Mouse (Mus musculus) erythroid progenitor cell, adult 5-6 weeks (primary cell): Measurements from ENCODE around the gene Etv6. TPM values are rescaled to one million over a fixed set of nuclear protein-coding genes. Genes with fewer than 3 reads are reported as not detected.

Source experiments
- ATAC-seq: replicated peaks from 2 replicates; pipeline ENCODE4 v1.8.0; 2016; ENCODE audit warnings: moderate number of reproducible peaks, mild to moderate bottlenecking, moderate TSS enrichment, inconsistent platforms; ENCODE audit not compliant: poor library complexity, low FRiP score, severe bottlenecking
- total RNA-seq, 2 experiments: library from RNA; stranded (forward) in 1 of 2; stranded (reverse) in 1 of 2; fragments of 150-400 nt in 1 of 2; fragments of 186-747, 209-891 nt in 1 of 2; gene quantifications; 2 replicates each; pipeline versions ENCODE4 v1.2.3 to v1.2.4; 2015 to 2017; ENCODE audit warnings: low replicate concordance in 2 of 2

Gene Etv6
- total RNA-seq, 2 experiments from 2014 or later = 4.5 to 19.3 TPM

DNA sequence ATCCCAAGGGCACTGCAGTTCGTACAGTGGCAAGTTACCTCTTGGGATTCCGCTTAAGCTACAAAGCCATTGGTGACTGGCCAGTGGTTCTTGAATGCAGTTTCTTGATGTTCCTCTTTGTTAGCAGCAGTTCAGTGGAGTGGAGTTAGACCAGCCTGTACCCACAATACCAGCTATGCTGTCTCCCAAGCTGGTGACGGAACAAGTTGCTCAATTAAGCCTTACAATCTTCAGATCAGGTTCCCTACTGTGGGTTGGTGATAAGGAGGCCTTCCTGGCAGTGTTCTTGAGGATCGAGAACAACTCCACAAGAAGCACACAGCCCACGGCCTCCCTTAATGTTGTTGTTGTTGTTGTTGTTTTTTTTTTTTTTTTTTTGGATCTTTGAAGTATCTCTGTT, 95.3 kb downstream of the Etv6 start:
- ATAC-seq = no peak

DNA sequence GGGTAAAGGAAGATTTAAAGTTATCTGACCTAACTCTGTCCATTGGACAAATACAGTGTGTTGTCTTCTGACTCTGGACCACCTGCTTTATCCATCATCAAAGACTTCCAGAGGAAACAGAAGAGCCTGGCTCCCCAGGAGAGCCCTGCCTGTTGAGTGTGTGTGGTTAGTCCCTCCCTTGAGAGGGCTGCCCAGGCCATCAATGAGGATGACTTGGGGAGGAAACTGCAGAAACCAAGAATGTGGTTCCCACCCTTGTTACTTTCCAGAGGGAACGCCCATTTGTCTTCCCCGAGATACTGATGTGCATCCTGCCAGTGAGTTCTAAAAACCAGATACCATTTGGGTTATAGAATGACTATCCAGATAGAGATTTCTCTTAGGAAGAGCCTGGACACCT, 96.1 kb downstream of the Etv6 start:
- ATAC-seq = no peak

DNA sequence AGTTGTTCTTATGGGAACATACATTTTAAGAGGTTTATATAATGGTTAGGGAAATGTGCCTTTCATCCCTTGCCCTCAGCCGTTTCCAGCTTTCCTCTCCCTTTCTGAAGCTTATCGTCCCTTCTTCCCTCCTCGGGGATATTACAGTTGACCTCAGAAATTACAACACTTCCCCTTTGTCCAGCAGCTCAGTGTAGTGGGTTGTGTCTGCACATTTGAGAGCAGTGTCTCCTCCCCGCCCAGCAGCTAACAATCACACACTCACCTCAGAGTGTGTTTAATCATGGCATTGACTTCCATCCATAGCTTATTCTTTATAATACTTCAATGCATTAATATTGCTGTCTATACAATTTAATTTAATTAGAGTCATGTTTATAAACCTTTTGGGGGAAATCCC, 98.3 kb downstream of the Etv6 start:
- ATAC-seq = no peak

DNA sequence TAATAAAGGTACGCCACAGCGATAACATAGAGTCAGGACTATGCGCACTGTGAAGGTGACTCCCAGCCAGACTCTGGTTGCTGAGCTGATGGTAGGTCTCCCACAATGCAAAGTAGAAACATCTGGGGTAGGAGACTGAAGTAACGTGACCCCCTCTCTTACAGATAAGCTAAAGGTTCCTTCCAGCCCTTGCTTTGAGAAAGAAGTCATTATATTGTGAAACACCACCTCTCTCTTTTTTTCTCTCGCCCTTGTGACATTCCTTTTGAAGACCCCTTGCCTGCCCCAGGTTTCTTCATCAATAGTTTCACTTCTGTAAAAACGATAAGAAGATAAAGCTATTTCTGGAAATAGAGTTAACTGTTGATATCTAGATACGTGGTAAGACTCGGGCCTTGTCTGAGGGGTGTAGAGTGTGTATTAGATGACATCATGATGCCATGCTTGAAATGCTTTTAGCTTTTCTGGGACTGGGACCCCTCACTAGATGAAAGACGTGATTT, 99.4 kb downstream of the Etv6 start:
- no peak for ATAC-seq

DNA sequence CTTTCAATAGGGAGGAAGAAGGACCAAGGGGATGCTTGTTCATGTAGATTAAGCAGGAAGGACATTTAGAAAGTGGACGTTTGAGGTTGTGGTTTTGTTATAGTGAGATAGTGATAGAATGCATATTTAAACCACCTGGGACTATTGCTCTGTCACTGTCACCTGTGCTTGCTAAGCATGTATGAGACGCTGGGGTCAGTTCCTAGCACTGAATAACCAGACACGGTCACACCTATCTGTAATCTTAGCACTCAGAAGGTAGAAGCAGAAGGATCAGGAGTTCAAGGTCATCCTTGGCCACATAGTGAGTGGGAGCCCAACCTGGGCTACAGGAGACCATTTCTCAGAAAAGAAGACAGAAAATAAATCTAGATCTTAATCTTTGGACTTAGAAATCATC, 100.8 kb downstream of the Etv6 start:
- no peak for ATAC-seq

DNA sequence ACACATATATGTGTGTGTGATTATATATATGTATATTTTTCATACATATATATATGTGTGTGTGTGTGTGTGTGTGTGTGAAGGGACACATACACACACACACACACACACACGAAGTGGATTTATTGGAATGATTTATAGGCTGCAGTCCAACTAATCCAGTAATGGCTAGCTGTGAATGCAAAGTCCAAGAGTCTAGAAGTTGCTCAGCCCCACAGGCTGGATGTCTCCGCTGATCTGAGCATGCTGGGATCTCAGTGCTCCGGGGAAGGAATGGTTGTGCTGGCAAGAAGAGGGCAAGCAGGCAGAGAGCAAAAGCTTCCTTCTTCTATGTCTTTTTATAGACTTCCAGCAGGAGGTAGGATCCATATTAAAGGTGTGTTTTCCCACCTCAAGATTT, 103.9 kb downstream of the Etv6 start:
- no peak for ATAC-seq

DNA sequence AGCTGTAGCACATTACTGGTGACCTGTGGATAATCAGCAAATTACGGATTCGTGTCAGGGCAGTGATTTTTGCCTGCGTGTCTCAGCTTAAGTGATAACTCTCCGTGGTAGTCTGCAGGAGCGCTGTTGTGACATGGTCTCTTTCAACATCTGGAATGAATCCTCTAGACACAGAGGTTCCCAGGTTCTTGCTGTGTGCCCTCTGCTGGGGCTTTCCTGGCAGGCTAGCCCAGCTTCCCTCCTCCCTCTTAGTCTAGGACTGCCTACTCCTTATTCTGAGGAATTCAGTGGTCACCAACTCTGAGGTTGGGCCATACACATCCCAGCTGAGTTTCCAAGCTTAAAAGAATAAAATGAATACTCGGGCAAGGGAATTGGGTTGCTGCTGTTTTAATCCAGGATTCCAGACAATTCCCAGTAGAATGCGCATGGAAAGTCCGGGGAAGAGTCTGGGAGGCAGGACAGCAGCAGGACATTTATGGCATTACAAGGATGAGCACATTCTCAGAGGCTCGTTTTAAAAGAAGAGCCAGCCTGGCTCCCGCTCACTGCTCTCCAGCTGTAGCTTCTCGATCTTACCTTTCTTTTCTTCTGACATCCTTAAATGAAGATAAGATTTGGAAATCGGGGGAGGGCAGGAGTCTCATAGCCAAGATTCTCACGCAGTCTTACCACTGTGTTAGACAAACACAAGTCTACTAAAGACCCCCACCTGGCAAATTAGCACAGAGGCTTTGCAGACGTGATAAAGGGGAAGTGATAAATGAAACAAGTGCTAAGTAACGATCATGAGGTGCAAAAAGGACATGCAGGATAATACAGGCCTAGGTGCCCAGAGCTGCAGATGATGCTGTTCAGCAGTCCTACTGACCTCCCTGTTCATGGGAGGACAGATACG, 105.5 kb downstream of the Etv6 start:
- no peak for ATAC-seq

DNA sequence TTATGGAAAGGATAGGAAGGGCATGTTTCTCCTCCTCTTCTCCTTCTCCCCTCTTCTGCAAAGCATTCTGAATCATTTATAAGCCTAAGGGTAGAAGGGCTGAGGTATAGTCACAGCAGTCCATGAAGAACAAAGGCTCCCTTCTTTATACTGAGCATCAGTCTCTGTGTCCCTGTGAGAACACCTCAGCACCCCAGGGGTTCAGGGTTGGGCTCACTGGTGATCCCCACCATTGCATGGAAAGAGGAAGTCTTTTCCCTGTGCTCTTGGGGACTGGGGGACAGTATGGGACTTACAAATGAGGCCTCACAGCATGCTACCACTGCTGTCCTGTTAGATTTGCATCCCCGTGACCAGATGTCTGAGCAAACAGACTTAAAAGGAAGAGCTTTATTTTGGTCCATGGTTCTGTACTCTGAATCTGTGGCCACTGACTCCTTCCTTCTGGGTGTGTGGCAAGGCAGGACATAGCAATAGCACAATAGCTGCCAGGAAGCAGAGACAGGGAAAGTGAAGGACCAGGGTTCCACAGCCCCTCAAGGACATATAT, 106.2 kb downstream of the Etv6 start:
- no peak for ATAC-seq

DNA sequence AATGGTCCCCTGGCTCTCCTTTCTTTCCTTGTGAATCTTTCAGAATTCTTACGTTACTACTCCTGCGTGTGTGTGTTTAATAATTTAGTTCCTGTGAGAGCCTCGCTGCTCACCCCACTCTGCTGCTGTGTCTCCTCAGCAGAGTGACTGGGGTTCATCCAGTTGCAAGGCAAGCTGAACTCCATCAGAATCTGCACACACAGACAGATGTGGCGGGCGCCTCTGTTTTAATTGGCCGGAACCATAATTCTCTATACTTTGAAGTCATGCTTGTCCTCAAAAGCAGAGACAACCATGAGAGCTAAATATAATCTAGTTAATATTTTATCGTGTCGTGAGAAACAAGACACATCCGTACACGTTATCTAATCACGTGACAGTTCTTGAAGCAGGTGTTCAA, 107.2 kb downstream of the Etv6 start:
- ATAC-seq = no peak

DNA sequence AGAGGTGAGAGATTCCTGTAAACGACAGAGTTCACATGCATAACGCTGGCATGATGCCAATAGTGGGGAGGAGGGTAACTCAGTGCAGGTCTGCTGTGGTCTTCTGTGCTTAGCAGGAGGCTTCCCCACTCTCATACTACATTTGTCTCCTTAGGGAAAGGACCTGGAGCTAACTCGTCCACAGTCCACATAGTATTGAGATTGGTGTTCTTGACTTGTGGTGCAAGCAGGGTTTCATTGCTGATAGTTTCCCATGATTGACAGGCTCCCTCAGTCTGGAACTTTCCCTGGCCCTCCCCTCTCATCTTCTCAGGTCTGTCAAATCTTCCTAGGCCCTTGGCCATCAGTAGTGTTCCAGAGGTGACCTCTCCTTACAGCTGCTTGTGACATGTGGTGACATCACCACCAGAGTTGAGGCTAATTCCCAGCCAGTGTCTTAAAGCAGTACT, 108.2 kb downstream of the Etv6 start:
- ATAC-seq = no peak

DNA sequence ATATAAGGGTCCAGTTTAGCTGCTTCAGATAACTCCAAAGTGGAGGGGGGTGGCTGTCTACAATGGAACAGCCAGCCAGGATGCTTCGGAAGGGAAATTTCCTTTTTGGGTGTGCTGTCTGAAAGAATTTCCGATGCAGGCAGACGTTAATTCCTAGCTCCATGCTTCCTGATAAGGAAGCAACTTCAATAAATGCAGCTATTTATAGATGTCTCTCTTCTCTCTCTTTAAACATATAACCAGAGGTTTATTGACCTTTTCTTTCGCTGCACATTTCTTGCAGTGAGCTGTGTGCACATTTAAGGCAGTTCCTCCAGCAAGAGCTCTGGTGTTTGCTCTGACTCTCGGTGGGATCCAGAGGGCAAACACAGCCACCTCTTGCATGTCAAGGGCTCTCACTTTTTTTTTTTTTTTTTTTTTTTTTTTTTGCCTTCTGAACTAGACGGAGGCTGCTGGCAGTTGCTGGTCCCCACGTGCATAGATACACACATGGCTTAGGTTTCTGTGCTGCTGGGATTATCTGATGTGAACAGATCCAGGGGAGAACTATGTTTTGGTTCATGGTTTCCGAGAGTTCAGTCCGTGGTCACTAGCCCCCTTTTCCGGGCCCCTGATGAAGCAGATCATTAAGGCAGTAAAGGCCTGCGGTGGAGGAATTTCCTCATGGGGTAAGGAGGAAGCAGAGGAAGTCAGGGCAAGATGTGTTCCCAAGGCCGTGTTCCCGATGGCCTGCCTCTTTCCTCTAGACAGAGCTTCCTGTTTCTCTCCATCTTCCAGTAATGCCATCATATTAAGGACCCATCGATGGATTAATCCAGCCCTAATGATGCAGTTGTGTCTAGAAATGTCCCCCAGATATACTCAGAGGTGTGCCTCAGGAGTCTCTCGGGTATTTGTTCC, 109.0 kb downstream of the Etv6 start:
- ATAC-seq = no peak

DNA sequence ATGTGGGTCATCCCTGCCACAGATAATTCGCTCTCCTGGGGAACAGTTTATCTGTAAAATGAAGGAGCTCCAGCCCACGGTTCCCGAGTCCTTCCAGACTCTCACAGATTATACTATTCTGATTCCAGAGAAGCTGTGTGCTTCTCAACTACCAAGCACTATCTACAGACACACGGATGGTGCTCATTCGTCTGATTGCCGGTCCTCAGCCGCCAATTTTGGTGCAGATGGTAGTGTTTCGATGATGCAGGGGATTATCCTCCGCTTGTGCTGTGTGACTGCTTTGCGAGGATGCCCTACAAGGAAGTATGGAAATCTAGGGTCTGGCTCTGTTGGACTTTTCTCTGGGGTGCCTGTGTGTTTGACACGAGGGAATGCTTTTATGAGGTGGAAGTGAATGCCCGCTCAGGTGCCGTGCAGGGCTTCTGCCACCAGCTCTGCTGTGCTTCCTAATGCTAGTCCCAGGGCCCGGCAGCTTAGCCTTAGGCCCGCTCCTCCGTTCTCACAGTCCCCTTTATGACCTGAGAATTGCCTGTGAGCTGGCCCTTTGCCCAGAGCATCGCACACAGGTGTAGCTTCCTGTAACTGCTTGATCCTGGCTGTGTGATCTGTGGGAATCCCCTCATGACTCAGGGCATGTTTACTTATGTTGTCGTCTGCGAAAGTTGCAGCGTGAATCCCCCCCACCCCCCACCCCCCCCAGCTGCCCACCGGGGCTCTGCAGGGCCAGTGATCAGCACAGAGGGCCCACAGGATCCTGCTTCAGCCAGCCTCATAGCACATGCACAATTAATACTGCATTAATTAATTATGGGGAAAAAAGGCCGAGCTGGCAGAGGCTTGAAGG, 112.3 kb downstream of the Etv6 start:
- no peak for ATAC-seq

DNA sequence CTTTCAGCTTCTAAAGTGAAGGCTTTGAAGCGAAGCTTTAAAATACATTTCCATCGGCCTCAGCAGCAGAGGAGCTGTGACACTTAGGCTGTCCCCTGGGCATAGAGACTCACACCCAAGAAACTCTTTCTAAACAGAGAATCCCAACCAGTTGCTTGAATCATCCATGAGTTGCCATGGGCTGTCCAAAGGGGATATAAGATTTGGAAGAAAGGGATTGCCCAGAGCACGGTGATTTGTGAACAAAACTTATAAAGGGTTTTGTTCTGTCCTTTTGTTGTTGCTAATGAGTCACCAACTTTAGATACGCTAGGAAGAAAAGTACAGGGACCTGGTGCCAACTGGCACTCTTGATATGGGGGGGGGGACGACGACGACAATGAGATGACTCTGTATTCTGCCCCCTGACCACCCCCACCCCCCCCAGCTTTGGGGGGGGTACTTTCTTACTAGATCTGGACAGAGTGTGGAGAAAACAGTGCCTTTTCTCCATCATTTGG, 113.0 kb downstream of the Etv6 start:
- no peak for ATAC-seq

DNA sequence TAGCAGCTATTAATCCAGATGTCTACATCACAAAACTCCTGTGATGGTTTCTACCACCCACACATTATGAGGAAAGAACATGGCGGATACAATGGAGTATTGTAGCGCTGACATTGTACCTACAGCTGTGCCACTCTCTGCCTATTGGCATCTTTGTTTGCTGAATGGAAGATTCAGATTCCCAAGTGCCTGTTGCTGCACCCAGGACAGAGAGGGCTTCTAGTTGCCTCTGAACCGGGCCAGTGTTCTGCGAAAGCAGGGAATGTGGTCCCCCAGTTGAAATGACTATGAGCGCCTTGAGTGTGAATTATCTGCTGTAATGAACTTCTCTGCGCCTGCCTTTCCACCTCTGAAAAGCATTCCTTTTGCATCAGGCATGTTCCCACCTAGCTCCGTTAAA, 114.1 kb downstream of the Etv6 start:
- no peak for ATAC-seq

DNA sequence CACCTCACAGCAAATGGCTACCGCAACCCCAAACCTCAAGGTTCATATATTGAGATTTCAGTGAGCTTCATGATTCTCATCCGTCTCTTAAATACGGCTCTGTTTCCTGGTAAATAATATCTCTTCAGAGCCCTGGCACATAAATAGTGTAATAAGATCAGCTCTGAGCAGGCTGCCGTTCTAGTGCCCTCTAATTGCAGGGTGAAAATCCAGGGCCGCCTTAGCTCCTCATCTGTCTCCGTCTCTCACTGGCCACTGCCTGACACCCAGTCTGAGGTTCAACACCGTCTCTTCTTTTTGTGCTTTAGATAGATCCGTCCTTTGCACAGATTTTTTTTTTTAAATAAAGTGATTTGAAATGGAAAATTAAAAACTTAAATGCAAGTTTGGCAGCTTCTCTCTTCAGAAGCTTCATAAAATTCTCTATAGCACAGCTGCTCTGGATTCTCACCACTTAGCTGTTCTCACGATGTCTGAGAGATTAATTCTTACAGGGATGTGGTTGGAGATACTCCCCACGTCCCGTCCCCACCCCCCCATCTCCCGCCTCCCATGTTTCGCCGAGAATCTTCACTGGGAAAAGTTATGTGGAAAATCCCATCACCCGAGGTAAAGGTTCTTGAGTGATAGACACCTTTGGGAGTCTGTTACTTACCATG, 115.7 kb downstream of the Etv6 start:
- no peak for ATAC-seq

DNA sequence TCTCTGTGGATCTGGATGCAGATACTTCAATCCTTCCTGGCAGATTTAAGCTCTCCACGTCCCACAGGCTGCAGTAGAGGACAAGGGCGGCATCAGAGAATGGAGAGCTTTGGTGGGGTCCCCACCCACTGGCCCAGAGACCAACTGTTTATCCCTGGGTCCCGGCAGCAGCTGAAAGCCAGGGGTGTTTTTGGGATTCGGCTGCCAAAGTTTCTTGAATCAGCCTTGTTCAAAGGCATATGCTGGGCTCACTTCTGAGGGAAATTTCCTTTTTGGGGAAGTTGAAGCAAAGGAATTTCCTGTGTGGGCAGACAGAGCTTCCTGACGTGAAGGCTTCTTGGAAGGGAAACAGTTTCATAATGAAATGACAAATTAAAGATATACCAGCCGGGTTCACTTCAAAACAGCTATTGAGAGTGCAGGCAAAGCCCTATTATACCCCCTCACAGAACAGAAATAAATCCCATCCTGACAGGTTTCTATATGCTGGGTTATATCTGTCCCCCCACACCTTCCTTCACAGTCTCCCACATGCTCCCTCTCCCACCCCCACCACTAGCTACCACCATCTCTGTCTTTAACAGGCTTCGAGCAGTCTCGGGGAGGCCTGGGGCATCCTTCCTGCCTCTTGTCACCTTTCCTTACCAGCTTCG, 116.5 kb downstream of the Etv6 start:
- ATAC-seq = no peak

DNA sequence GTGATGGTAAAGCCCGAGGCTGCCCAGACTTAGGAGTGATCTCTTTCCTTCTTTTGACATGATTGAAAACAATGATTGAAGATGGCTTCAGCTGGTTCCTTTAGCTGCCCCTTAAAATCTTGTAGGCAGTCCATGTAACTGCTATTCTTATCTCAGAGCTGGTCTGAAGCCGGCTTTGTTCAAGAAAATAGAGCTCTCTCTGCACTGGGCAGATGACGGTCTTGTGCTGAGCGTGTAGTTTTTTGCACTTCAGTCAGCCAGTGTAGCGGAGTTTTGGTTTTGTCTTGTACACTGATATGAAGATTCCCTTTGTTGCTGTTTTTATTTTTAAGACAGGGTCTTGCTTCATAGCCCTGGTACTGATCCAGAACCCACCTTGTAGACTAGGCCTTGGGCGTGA, 117.0 kb downstream of the Etv6 start:
- ATAC-seq = no peak

DNA sequence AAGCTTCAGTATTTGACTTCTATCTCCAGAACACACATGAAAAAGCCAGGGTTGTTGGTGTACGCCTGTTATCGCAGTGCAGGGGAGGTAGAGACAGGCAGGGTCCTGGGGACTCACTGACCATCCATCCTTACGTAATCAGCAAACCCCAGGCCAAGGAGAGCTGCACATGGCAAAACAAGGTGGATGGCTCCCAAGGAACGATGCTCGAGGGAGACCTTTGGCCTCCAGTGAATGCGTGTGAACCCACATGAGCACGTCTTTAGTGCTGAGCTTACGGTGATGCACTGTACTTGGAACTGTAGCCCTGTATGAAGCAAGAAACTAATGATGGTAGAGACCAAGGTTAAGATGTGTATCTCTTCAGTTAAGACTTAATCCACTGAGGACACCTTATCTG, 119.2 kb downstream of the Etv6 start:
- ATAC-seq = 0 out of 2 replicates have a peak, but pooled peaks have one; percentile 25
